Mouse (Mus musculus): ENCODE measurements around the gene Cdc34.

GRCm38 (mm10) chr10:79708668-79709067 is 26.7 kb downstream of the Cdc34 start:
- TF ChIP-seq CTCF (IDR thresholded peaks at IDR 0.05; ENCODE audit: insufficient read depth, low read length) (no peak), POLR2A (IDR thresholded peaks at IDR 0.05; ENCODE audit: borderline replicate concordance, extremely low read depth, low read depth, low read length) (no peak)
